Mouse (Mus musculus) thymus, postnatal 0 days (tissue): ENCODE results near the gene Tctn3. TPM values are rescaled to one million over a fixed set of nuclear protein-coding genes. Genes with fewer than 3 reads are reported as not detected.
"Not testable (repeated sequence)": the region's sequence is repeated elsewhere in the genome, so short reads cannot be mapped to it uniquely, and the experiment has no call there.

Experiments used
- DNase-seq: peaks from one replicate; pipeline ENCODE4 v3.0.0-alpha.2; 2015; ENCODE audit warnings: low spot score
- polyA plus RNA-seq: library from polyadenylated mRNA; unstranded; fragments of >200 nt; fragmentation: Nextera tagmentation; extraction: Ambion mirVana; gene quantifications from 2 replicates; pipeline ENCODE4 v1.2.1, GENCODE M21; 2015

The Tctn3 gene
- polyA plus RNA-seq, 1 experiment from 2014 or later: 4.5 TPM

GRCm38 (mm10) chr19:40628950-40629349 is 16.9 kb upstream of the Tctn3 start:
- no peak for DNase-seq

DNA sequence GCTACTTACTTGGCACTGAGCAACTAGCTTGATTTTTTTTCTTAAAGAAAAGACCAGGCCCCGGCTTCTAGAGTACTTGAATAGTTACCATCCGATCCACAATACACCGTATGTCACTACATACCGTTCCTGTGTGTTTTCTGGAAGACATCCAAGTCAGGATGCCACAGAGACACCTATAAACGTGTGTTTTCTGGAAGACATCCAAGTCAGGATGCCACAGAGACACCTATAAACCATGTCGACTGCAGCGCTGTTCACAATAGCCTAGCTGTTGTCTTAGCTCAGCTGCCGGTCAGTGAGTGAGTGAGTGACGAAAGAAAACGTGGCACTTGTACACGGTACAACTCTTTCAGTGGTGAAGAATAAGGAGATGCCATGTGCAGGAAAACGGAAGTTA is 13.9 kb upstream of the Tctn3 start:
- no peak for DNase-seq

GRCm38 (mm10) chr19:40621616-40622015 is 9.6 kb upstream of the Tctn3 start:
- not testable (repeated sequence) for DNase-seq

DNA sequence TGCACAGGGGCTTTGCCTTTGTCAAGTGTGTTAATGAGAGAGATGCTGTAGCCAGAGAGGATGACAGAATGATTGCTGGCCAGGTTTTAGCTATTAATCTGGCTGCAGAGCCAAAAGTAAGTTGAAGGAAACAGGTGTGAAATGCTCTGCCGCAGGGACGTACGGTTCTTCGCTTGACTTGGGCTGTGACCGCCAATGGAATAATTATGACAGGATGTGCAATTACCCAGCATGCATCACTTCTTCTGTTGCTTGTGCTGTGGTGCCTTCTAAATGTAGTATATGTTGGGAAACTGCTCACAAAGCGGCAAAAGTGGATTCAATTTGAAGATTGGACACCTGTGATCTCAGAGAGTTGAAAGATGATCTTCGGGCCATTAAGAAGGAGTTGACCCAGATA is 4.0 kb upstream of the Tctn3 start:
- DNase-seq: peak; percentile 54

GRCm38 (mm10) chr19:40614811-40615210 is 2.8 kb upstream of the Tctn3 start:
- no peak for DNase-seq

DNA sequence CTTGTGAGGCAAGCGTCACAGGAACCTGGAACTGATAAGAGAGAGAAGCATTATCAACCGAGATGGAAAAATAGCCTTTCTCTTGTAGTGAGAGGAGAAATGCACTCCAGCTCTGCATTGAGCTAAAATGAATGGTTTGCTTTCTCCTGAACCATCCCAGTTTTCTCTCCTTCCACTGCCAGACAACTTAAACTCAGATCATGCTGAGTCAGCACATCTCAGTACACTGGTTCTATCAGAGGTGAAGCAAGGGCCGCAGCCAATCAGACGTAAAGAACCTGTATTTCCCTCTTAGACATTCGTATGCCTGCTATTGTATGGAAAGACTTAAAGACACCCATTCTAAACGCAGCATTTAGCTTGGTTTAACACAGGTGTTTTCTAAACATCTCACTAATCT is 4.4 kb downstream of the Tctn3 start:
- DNase-seq: no peak

DNA sequence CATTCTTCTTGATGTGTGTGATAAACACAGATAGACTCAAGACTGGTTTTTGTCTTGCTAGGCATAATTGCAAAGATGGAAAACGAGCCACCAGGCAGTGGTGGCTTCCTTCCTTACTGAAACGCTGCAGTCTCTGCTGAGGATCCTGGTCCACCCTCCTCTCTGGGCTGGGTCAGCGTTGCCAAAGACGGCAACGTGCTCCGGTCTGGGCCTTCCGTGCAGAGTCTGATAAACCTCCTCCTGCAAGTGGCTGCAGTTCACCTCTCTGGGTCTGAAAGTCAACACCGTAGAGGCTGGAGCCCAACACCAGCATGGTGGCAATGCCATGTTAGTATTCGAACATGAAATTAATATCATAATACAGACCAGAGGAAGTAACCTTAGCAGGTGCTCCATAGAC is 6.8 kb downstream of the Tctn3 start:
- no peak for DNase-seq

DNA sequence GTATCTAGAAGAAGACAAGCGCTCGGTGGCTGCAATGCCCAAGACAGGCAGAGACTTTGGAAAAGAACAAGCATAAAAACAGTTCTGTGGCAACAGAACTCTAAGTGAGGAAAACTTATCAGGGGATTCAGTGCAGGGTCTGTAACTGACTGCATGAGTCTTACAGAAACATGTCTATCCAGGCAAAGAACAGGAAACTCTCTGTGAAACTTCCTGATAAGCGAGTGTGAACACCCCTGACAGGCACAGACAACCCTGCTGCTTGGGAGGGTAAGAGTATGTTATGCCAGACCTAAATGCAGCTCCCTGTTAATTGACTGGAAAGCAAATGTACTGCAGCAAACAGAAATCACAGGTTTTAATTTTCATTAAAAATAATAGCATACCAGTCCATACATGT is 10.2 kb downstream of the Tctn3 start:
- no peak for DNase-seq

GRCm38 (mm10) chr19:40600846-40601245 is 11.2 kb downstream of the Tctn3 start:
- DNase-seq: not testable (repeated sequence)

GRCm38 (mm10) chr19:40595831-40596230 is 16.2 kb downstream of the Tctn3 start:
- DNase-seq: no peak

DNA sequence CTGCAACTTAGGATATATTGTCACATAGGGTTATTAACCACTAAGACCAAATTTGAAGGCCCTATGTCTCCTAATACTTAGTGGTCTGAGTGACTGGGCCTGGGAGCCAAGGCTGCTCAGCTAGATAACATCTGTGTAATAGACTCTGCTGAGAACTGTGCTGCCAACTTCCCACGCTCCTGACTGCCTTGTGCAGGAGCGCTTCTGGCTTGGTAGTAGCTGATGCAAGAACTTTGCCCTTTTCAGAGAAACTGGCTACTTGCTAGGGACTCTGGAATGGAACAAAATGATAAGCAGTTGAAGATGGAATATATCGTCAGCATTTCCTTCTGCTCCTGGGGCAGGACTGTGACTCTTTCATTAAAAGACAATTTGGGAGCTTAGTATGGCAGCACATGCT is 16.8 kb downstream of the Tctn3 start:
- no peak for DNase-seq

- DNase-seq: no peak
These were observed 22.5 kb downstream of the Tctn3 start for GRCm38 (mm10) chr19:40589530-40589880.

DNA sequence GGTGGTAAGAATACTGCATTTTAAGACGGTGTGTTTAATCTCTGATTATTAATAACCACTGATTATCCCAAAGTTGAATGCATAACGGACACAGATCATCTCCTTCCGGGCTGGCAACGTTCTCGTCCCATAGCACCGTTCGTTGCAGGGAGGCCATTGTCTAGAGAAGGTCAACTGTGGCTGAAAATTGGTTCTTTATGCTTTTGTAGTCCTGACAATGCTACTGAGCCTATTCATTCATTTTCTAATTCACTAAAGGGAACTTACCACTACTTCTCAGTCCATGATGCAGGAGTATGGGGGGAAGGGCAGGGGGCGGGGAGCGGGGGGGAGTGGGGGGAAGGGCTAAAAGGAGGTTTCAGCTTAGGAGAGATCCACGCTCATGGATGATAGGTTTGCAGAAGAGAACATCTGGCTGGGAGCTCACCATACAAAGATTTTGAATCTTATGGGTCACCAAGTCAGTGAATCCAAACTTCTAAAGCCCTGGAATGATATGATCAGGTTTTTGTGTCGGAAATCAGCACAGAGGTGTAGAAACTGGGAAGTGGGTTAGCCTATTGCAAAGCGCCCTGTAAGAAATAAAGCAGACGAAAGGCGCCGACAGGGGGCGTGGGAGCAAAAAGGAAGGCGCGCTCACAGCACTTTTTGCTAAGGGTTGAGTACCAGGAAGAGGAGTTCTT is 23.0 kb downstream of the Tctn3 start:
- peak; percentile 95 for DNase-seq

DNA sequence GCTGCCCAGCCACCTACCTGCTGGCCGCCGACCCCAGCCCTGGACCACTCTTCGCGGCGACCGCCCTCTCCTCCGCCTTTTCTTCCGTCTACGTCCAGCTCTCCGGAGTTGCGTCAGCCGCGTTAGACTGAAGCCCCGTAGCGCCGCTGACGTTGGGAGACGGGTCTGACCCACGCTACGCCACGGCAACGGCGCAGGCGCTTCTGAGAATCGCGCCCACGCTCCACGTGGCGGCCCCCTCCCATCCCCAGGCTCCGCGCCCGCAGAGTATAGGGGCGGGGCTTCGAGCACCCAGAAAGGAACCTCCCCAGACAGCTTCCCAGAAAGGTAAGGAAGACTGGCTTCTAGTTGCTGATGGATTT is 23.8 kb downstream of the Tctn3 start, which contains the start of gene Aldh18a1:
Gene Aldh18a1 (minus strand): TSS at position 171 of the 362 bp plus-strand sequence.
- peak; percentile 95 for DNase-seq

- DNase-seq: peak; percentile 5
These were observed 24.3 kb downstream of the Tctn3 start for GRCm38 (mm10) chr19:40587491-40588292.

DNA sequence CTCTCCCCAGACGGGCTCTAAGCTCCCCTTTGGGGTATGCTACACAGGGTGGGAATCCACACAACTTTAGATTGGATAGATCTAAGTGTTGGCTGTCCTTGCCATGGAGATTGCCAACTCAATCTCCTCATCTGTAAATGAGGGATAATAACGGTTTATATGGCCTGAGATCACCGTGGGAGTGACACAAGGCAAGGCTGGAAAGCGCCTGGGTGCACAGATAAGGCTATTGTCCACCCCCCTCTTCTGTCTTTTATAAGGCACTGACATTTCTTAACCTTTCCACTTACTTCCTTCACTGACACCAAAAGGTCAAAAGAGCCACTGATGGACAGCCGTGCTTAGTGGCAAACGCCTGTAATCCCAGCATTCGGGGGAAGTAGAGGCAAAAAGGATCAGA is 25.1 kb downstream of the Tctn3 start:
- no peak for DNase-seq

- no peak for DNase-seq
These were observed 30.4 kb downstream of the Tctn3 start for GRCm38 (mm10) chr19:40581662-40582061.

GRCm38 (mm10) chr19:40580902-40581301 is 31.1 kb downstream of the Tctn3 start:
- DNase-seq: no peak

DNA sequence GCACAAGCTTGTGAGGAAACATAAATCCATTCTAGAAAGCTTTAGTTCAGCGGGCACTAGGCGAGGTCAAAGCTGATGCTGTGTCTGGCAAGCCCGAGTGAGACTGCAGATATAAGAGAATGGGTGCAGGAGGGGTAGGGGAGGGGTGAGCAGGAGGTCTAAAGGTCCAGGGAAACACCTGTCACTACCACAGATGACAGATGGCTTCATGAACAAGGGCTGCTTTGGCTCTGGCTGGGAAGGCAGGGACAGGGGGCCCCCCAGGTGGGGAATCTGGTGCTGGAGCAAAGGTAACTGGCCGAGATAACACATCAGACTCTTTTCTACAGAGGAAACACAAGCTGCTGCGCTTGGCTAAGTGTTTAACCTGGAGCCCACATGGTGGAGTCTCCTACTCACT is 36.6 kb downstream of the Tctn3 start:
- DNase-seq: no peak

DNA sequence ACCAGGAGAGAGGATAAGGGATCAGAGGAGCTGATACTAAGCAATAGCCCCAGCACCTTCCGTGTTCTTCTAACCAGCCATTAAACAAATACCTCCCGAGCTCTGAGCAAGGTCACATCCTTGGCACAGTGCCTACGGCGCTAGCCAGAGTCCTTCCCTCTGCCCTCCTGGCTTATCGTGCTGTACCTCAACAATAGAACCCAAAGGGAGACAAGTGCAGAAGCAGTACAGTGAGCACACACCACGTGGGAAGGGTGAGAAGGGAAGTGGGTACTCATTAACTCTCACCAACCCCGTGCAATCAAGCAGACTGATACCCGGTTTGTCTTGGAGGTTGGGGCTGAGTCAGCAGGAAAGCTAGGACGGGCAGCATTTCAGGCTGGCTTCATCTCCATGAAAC is 41.3 kb downstream of the Tctn3 start:
- no peak for DNase-seq

- no peak for DNase-seq
These were observed 44.4 kb downstream of the Tctn3 start for GRCm38 (mm10) chr19:40567616-40568015.

DNA sequence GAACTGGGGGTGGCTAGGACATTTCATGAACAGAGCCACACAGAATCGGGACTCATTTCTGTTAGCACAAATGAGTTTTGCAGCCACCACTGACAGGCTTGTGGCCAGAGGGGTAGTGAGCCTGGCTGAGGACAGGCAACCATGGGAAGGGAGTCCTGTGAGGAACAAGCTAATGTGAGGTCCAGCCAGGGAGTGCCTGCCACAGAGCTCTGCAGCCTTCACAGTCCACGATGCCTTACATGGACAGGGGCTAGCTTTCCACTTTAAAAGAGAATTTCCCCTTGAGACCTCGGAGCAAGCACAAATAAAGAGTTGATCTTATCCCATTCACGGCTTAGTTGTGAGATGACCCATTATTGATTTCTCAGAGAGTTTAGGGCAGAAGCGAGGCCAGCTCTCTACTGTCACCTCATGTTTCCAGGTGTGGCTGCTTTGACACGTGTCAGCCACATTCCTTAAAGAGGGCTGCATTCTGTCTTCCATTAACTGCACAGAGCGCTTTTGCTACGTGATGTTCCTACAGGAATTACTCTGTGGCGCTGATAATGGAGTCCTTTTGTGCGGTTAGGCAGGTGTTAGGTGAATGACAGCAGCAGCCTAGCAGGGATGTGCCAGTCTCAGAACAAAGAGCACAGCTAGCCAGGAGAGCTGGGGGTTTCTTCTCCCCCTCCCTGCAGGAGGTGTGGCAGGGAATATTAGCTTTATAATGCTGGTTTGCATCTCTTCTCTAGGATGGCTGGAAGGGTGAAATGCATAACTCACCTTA is 48.0 kb downstream of the Tctn3 start:
- DNase-seq: no peak
